Mouse (Mus musculus) embryo, embryonic 9.5 days (tissue): ENCODE results near the gene Nap1l1.
"Not testable (repeated sequence)": the region's sequence is repeated elsewhere in the genome, so short reads cannot be mapped to it uniquely, and the experiment has no call there.

ENCODE experiments used
- DNase-seq: peaks from one replicate; pipeline ENCODE4 v3.0.0-alpha.2; 2017; ENCODE audit errors: extremely low spot score

Nap1l1 gene

GRCm38 (mm10) chr10:111479599-111479998, 6.6 kb downstream of the Nap1l1 start:
- no peak for DNase-seq

- no peak for DNase-seq
These were observed 9.6 kb downstream of the Nap1l1 start for GRCm38 (mm10) chr10:111482654-111483053.

GRCm38 (mm10) chr10:111484079-111484478, 11.1 kb downstream of the Nap1l1 start:
- DNase-seq, result no peak

GRCm38 (mm10) chr10:111488793-111489192, 15.8 kb downstream of the Nap1l1 start:
- DNase-seq, result no peak

- not testable (repeated sequence) for DNase-seq
These were observed 17.1 kb downstream of the Nap1l1 start for GRCm38 (mm10) chr10:111490079-111490478.

- DNase-seq, result no peak
These were observed 22.9 kb downstream of the Nap1l1 start for GRCm38 (mm10) chr10:111495888-111496287.

GRCm38 (mm10) chr10:111499892-111500291, 26.9 kb downstream of the Nap1l1 start:
- no peak for DNase-seq

GRCm38 (mm10) chr10:111503071-111503470, 30.0 kb downstream of the Nap1l1 start:
- peak; percentile 77 for DNase-seq

- no peak for DNase-seq
These were observed 30.7 kb downstream of the Nap1l1 start for GRCm38 (mm10) chr10:111503716-111504115.

- DNase-seq, result no peak
These were observed 31.6 kb downstream of the Nap1l1 start for GRCm38 (mm10) chr10:111504606-111505005.

- peak; percentile 46 for DNase-seq
These were observed 32.4 kb downstream of the Nap1l1 start for GRCm38 (mm10) chr10:111505406-111505805.

- peak; percentile 97 for DNase-seq
These were observed 33.3 kb downstream of the Nap1l1 start, which contains the start of gene Phlda1 for GRCm38 (mm10) chr10:111506101-111506925. Gene Phlda1, plus strand, starts transcription at chr10:111506286.

- no peak for DNase-seq
These were observed 34.0 kb downstream of the Nap1l1 start for GRCm38 (mm10) chr10:111506926-111507459.

GRCm38 (mm10) chr10:111507460-111508211, 34.6 kb downstream of the Nap1l1 start:
- DNase-seq, result peak; percentile 72

GRCm38 (mm10) chr10:111508324-111509080, 35.5 kb downstream of the Nap1l1 start:
- no peak for DNase-seq

- DNase-seq, result peak; percentile 57
These were observed 36.2 kb downstream of the Nap1l1 start for GRCm38 (mm10) chr10:111509103-111509784.

GRCm38 (mm10) chr10:111509981-111510380, 37.0 kb downstream of the Nap1l1 start:
- DNase-seq, result no peak

- DNase-seq, result no peak
These were observed 37.8 kb downstream of the Nap1l1 start for GRCm38 (mm10) chr10:111510798-111511197.

GRCm38 (mm10) chr10:111512036-111512568, 39.1 kb downstream of the Nap1l1 start:
- DNase-seq, result no peak

- DNase-seq, result no peak
These were observed 41.4 kb downstream of the Nap1l1 start for GRCm38 (mm10) chr10:111514282-111514885.
